ENCODE assay signal across 1 mouse cellular context in the genomic region with DNA sequence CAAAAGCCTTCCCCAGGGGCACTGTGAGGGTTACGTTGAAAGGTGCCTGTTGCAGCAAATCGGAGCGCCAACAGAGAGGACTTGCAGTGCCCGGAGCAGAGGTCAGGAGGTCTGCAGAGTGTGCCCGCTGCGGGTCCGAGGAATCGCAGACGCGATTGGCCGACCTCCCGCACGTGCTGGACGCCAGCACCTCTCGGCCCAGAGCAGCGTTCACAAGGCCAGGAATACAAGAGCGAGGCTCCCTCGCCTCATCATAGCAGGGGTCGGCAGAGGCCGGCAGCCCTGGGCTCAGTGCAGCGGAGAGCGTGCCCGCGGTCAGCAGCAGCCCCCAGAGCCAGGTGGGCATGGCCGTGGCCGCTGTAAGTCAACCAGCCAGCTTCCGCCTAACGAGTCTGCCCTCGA.
TF ChIP-seq lines count a peak whose summit lies in the region.

No protein-coding gene starts in this region.

TF ChIP-seq in MEL, 35 proteins besides CTCF, POLR2A, EP300 and RAD21 (continued from another document):
- TF ChIP-seq USF1 (IDR thresholded peaks at IDR 0.05; ENCODE audit: low read depth, low read length) (peak; percentile 76), MYC (IDR thresholded peaks at IDR 0.05; ENCODE audit: low read depth, low read length) (0 out of 2 replicates have a peak, but pooled peaks have one; percentile 24), RCOR1 (IDR thresholded peaks at IDR 0.05; ENCODE audit: low read depth, low read length) (no peak), MXI1 (IDR thresholded peaks at IDR 0.05; ENCODE audit: low read depth, low read length) (peak; percentile 17; the same call in 1 of the 2 replicates), E2F4 (IDR thresholded peaks at IDR 0.05; ENCODE audit: borderline replicate concordance, low read depth, low read length) (no peak), BHLHE40 (IDR thresholded peaks at IDR 0.05; ENCODE audit: borderline replicate concordance, low read depth, low read length) (peak; percentile 67; the same call in 1 of the 2 replicates), ZNF384 (IDR thresholded peaks at IDR 0.05; ENCODE audit: low read depth, low read length) (no peak), MAX (IDR thresholded peaks at IDR 0.05; ENCODE audit: low read length) (peak; percentile 84)
